Mouse (Mus musculus) olfactory bulb, adult 2 months (tissue): Measurements from ENCODE around the gene Olfr1026.

Source experiments
- CTCF ChIP-seq: fragments of 200-500 bp; IDR thresholded peaks from 2 replicates; pipeline ENCODE4 v1.5.1; 2012; ENCODE audit warnings: low read depth, mild to moderate bottlenecking, low read length, moderate library complexity; ENCODE audit not compliant: insufficient read depth
- POLR2A ChIP-seq: fragments of 200-500 bp; IDR thresholded peaks from 2 replicates; pipeline ENCODE4 v1.6.1; 2012; ENCODE audit warnings: mild to moderate bottlenecking, low read depth, low read length, moderate library complexity; ENCODE audit not compliant: insufficient read depth

DNA sequence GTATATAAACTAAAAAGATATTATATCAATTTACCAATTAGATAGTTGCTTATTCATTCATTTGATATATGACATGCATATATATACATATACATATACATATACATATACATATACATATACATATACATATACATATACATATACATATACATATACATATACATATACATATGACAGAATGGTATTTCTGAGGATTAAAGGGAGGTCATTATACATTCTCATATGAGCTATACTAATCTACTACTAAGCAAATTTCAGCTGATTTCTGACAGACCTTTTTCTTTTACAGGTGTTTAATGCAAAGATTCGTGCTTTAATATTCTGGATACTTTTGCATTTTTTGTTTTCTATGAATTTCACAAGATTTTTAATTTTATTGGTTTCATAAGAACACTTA lies 28.8 kb downstream of the Olfr1026 start, which contains the start of gene Olfr1028:
- TF ChIP-seq CTCF, result no peak
- TF ChIP-seq POLR2A, result no peak
